Mouse (Mus musculus) C2C12 (cell line): Measurements from ENCODE around the gene Nppc. TPM values are rescaled to one million over a fixed set of nuclear protein-coding genes. Genes with fewer than 3 reads are reported as not detected.
A peak's percentile ranks its signal among the peaks of the same experiment; 100 is the strongest.

Source experiments
- H3K27me3 ChIP-seq: one replicate; pipeline ENCODE4 v1.6.1; 2011; ENCODE audit not compliant: control insufficient read depth, insufficient read depth, insufficient read length
- H3K36me3 ChIP-seq: one replicate; pipeline ENCODE4 v1.6.1; 2011; ENCODE audit not compliant: control insufficient read depth, insufficient read depth
- H3K4me3 ChIP-seq: one replicate; pipeline ENCODE4 v1.5.1; 2011; ENCODE audit warnings: mild to moderate bottlenecking, control low read depth; ENCODE audit not compliant: poor library complexity, insufficient read depth, severe bottlenecking
- H3K79me2 ChIP-seq: one replicate; pipeline ENCODE4 v1.6.1; 2011; ENCODE audit not compliant: control insufficient read depth, insufficient read depth
- H3K79me3 ChIP-seq: one replicate; pipeline ENCODE4 v1.6.1; 2011; ENCODE audit warnings: low read depth, control low read depth
- H3ac ChIP-seq: one replicate; pipeline ENCODE3; 2011; ENCODE audit warnings: low read depth; ENCODE audit not compliant: control insufficient read depth, insufficient read length
- CEBPB ChIP-seq: IDR thresholded peaks from one replicate; pipeline ENCODE4 v1.6.1; 2011; ENCODE audit warnings: low read depth, mild to moderate bottlenecking, control low read depth, moderate library complexity
- CTCF ChIP-seq: IDR thresholded peaks from one replicate; pipeline ENCODE4 v1.5.1; 2011; ENCODE audit not compliant: control insufficient read depth, insufficient read depth, insufficient read length
- FOSL1 ChIP-seq: IDR thresholded peaks from one replicate; pipeline ENCODE4 v1.8.0; 2011; ENCODE audit warnings: mild to moderate bottlenecking, low read length; ENCODE audit not compliant: poor library complexity, insufficient read depth, severe bottlenecking
- MAX ChIP-seq: IDR thresholded peaks from one replicate; pipeline ENCODE4 v1.6.1; 2011; ENCODE audit warnings: mild to moderate bottlenecking, control low read depth
- MYOD1 ChIP-seq: IDR thresholded peaks from one replicate; pipeline ENCODE4 v1.6.1; 2011; ENCODE audit warnings: low read depth; ENCODE audit not compliant: control insufficient read depth, insufficient read length
- MYOG ChIP-seq: IDR thresholded peaks from one replicate; pipeline ENCODE4 v1.6.1; 2011; ENCODE audit not compliant: control insufficient read depth, insufficient read length; ENCODE audit errors: extremely low read depth
- USF1 ChIP-seq: IDR thresholded peaks from one replicate; pipeline ENCODE4 v1.6.1; 2011; ENCODE audit warnings: low read depth, mild to moderate bottlenecking, control low read depth, moderate library complexity
- polyA plus RNA-seq: library from polyadenylated mRNA; unstranded; fragments of >200 nt; fragmentation: generic; extraction: Trizol; gene quantifications from one replicate; pipeline ENCODE4 v1.2.1, GENCODE M21; 2012; ENCODE audit warnings: missing spikeins

The Nppc gene
- polyA plus RNA-seq, 1 experiment = not detected

DNA sequence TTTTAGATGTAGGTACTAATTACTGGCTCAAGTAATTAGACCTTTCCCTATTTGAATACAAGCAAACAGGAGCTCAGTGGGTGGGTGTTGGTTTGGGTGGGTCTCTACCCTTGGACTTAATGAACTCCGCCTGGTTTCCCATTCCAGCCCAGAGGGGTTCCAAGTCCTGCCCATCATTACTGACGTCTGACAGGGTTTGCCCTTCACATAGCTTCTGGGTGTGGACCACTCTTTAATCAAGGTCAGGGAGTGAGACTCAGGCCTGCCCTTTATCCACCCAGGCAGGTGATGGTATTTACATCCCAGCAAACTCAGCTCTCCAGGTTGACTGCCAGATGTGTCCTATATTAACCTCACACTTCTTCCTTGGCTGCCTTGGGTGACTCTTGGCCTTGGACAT lies 22.9 kb downstream of the Nppc start:
- Histone ChIP-seq H3K27me3 (peaks cover 10% of the 10 kb centered on the region), H3K4me3 (no peak overlapping the region), H3K79me2 (no peaks in the 10 kb centered on the region), H3K79me3 (no peaks in the 10 kb centered on the region), H3K36me3 (no peaks in the 10 kb centered on the region), H3ac (no peak overlapping the region)
- TF ChIP-seq FOSL1 (no peak), CTCF (no peak), USF1 (no peak), MYOG (no peak), CEBPB (no peak)

DNA sequence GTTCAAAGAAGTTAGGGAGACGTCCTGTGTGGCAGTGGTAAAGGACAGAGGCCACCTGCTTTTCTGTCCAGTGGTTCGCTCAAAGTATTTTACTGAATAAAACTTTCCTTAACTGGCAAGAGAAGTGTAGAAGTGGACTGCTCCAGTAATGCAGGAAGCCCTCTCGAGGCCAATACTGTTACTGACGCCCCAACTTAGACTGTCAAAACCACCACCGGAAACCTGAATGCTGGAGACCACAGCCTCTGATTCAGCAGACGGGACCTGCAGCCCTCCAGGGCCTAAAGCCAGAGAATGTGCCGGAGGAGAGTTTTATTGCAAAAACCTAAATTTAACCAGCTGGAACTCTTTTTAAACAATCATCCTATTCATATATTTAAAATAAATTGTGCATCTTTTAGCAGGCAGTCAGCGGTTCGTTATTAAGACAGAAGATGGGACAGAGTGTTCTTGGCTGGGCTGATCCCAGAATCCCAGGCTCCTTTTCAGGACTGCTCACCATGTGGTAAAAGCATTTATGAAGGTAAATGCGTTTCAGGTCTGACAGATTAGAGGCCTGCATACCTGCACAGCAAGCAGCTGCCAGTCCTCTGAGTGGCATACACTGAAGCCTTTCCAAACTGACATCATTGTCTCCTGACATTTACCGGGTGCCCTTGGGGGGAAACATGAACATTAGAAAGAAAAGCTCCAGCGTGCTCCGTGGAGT lies 27.1 kb downstream of the Nppc start:
- peaks cover 22% of the 10 kb centered on the region for H3K27me3 ChIP-seq
- H3K79me2 ChIP-seq = no peaks in the 10 kb centered on the region
- no peak overlapping the region for H3ac ChIP-seq
- no peak overlapping the region for H3K4me3 ChIP-seq
- H3K36me3 ChIP-seq = no peaks in the 10 kb centered on the region
- no peak for TF ChIP-seq MAX
- no peak for TF ChIP-seq CEBPB
- TF ChIP-seq CTCF = no peak
- H3K79me3 ChIP-seq = no peaks in the 10 kb centered on the region

DNA sequence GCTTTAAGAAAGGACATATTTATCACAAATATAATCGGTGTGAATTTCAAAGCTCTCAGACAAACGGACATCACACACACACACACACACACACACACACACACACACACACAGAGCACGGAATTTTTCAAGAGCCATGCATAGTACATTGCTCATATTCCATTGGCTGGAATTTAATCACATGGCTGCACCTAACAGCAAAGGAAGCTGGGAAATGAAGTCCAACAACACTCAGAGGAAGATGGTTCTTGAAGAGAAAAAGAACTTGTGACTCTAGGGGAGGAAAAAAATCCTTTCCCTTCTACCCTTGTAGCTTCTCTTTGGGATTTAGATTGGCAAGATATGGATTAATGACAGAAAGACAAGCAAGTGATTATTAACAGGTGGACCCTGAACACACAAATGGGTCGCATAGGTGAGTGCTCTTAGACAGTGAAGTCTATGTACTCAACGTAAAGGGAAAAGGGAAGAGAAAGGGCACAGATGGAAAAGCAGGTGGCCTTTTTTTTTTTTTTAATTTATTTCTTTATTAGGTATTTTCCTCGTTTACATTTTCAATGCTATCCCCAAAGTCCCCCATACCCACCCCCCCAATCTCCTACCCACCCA lies 35.5 kb downstream of the Nppc start:
- H3K79me2 ChIP-seq = no peaks in the 10 kb centered on the region

GRCm38 (mm10) chr1:86633840-86634750 lies 36.3 kb downstream of the Nppc start:
- Histone ChIP-seq H3K27me3 (peaks cover 6% of the 10 kb centered on the region), H3K79me2 (no peaks in the 10 kb centered on the region), H3K36me3 (no peaks in the 10 kb centered on the region), H3ac (no peak overlapping the region), H3K4me3 (no peak overlapping the region), H3K79me3 (no peaks in the 10 kb centered on the region)
- TF ChIP-seq CTCF = no peak
- no peak for TF ChIP-seq MAX

More for the DNA sequence above, 35.5 kb downstream of the Nppc start:
- no peak overlapping the region for H3ac ChIP-seq
- H3K79me3 ChIP-seq = no peaks in the 10 kb centered on the region
- no peaks in the 10 kb centered on the region for H3K36me3 ChIP-seq
- TF ChIP-seq MAX = no peak
- TF ChIP-seq CTCF = no peak
- peak; percentile 85 for TF ChIP-seq USF1
- TF ChIP-seq FOSL1 = no peak
- peaks cover 6% of the 10 kb centered on the region for H3K27me3 ChIP-seq
- H3K4me3 ChIP-seq = no peak overlapping the region

DNA sequence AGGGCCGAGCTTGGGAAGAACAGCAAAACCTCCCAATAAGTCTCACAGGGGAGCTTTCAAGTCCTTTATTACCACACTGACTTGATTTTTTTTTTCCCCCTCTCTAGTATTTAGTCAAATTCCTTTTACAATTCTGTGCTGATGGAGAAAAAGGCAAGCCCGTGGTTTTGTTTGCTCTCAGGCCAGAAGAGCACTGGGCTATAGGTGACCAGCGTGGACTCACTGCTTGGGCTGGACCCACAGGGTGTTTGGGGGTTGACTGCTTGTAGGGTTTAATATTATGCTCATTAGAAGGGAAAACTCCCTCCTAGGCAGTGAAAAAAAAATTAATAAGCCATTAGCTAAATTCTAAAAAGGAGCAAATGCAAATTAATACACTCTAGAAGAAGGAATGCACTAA lies 36.9 kb downstream of the Nppc start:
- Histone ChIP-seq H3K79me2 (no peaks in the 10 kb centered on the region), H3K27me3 (peaks cover 6% of the 10 kb centered on the region), H3K36me3 (no peaks in the 10 kb centered on the region), H3K79me3 (no peaks in the 10 kb centered on the region), H3K4me3 (no peak overlapping the region), H3ac (no peak overlapping the region)
- no peak for TF ChIP-seq FOSL1
- no peak for TF ChIP-seq MYOD1

DNA sequence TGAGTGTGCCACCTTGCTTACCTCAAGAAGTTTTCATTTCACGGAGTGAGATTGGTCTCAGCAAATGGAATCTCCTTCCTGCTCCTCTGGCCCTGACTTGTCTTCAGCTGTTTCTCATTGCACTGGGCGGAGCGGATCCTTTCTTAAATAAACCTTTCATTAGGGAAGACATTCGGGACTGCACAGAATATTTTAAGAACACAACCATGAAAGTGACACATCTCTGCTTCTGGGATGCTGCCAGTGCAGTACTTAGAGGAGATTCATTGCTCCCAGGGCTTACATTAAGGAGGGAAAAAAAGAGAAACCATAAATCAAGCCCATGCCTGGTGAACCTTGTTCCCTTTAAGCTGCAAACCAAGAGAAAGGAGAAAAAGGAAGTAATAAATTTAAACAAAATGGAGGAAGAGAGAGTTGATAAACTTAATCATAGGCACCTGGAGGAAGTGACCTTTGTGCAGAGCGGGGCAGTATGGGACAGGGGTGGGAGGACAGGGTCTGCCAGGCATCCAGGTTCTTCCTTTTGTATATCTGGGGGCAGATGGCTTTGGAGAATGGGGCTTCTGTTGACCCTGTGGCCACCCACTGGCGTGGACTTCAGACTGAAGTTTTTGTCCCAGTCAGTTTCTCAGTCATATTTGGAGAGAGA lies 37.5 kb downstream of the Nppc start:
- no peak overlapping the region for H3ac ChIP-seq
- TF ChIP-seq FOSL1 (no peak), MYOD1 (no peak), MAX (no peak), USF1 (no peak), MYOG (no peak), CTCF (no peak), CEBPB (no peak)

More for the DNA sequence above, 37.5 kb downstream of the Nppc start:
- Histone ChIP-seq H3K79me2 (no peaks in the 10 kb centered on the region), H3K79me3 (no peaks in the 10 kb centered on the region), H3K36me3 (no peaks in the 10 kb centered on the region), H3K4me3 (no peak overlapping the region), H3K27me3 (peaks cover 4% of the 10 kb centered on the region)
